Mouse (Mus musculus) intestine, postnatal 0 days (tissue): ENCODE results near the gene Col1a1. TPM values are rescaled to one million over a fixed set of nuclear protein-coding genes. Genes with fewer than 3 reads are reported as not detected.

Experiments used
- ATAC-seq: fragments of 200-750 bp; cut with Nextera tagmentation; 2 replicates; pipeline ENCODE4 v1.8.0; 2017; ENCODE audit warnings: mild to moderate bottlenecking, moderate TSS enrichment, moderate library complexity
- H3K27ac ChIP-seq: fragments of 300-500 bp; sonication (generic); 2 replicates; pipeline ENCODE4 v1.5.1; 2014; ENCODE audit warnings: mild to moderate bottlenecking, low read depth, low read length, moderate library complexity
- H3K27me3 ChIP-seq: fragments of 300-500 bp; sonication (generic); replicated peaks from 2 replicates; pipeline ENCODE4 v1.6.1; 2014; ENCODE audit warnings: low read length, mixed read lengths; ENCODE audit not compliant: control insufficient read depth, insufficient read depth
- H3K36me3 ChIP-seq: fragments of 300-500 bp; sonication (generic); 2 replicates; pipeline ENCODE4 v1.6.1; 2014; ENCODE audit warnings: mild to moderate bottlenecking, moderate library complexity; ENCODE audit not compliant: control insufficient read depth, insufficient read depth
- H3K4me1 ChIP-seq: fragments of 300-500 bp; sonication (generic); replicated peaks from 2 replicates; pipeline ENCODE4 v1.6.1; 2014; ENCODE audit warnings: antibody characterized with exemption, low read length, mixed read lengths; ENCODE audit not compliant: control insufficient read depth, insufficient read depth
- H3K4me2 ChIP-seq: fragments of 300-500 bp; sonication (generic); replicated peaks from 2 replicates; pipeline ENCODE4 v1.6.1; 2014; ENCODE audit warnings: low read depth, mild to moderate bottlenecking, moderate library complexity
- H3K4me3 ChIP-seq: fragments of 300-500 bp; sonication (generic); 2 replicates; pipeline ENCODE4 v1.5.1; 2014; ENCODE audit warnings: low read depth, low read length
- H3K9ac ChIP-seq: fragments of 300-500 bp; sonication (generic); 2 replicates; pipeline ENCODE4 v1.6.1; 2014; ENCODE audit warnings: mild to moderate bottlenecking, low read depth, low read length
- H3K9me3 ChIP-seq: fragments of 300-500 bp; sonication (generic); 2 replicates; pipeline ENCODE4 v1.6.1; 2016; ENCODE audit warnings: mixed run types; ENCODE audit not compliant: control insufficient read depth
- CTCF ChIP-seq: sonication (generic); IDR thresholded peaks from 2 replicates; pipeline ENCODE4 v1.5.1; 2016; ENCODE audit warnings: low read depth, mild to moderate bottlenecking, control low read depth, antibody characterized with exemption, moderate library complexity
- WGBS: fragments of 180-500 bp; shearing (Covaris S2); extraction: QIAGEN DNeasy Blood & Tissue Kit; methylation state at CpG from one replicate; pipeline ENCODE4 v1.1.7; 2014; 5-methylcytosine and 5-hydroxymethylcytosine counted together
- polyA plus RNA-seq: library from polyadenylated mRNA; unstranded; fragments of >200 nt; fragmentation: Nextera tagmentation; extraction: Ambion mirVana; gene quantifications from 2 replicates; pipeline ENCODE4 v1.2.1, GENCODE M21; 2015

Gene Col1a1
- polyA plus RNA-seq, 1 experiment from 2014 or later = 338 TPM

DNA sequence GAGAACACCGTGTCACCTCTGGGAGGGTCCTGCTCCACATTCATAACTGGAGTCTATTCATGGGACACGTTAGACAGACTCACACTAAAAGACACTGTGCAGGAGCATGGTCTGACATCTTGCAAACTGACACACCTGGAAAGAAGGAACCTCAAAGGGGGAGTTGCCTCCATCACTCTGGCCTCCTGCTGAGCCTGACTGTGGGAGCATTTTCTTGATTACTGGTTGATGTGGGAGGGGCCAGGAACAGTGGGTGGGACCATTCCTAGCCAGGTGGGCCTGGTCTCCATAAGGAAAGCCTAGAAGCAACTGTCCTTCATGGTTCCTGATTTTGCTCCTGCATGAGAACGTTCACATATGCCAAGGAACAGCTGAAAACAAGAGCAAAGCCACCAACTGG lies 23.5 kb upstream of the Col1a1 start:
- H3K27ac ChIP-seq = no peak overlapping the region
- no peak overlapping the region for H3K9ac ChIP-seq
- no peaks in the 10 kb centered on the region for H3K9me3 ChIP-seq
- H3K4me3 ChIP-seq = no peak overlapping the region
- no peaks in the 10 kb centered on the region for H3K36me3 ChIP-seq
- no peaks in the 10 kb centered on the region for H3K27me3 ChIP-seq
- no peak for ATAC-seq
- WGBS = 72% methylated on average over 3 of the region's 3 CpGs
- H3K4me1 ChIP-seq = no peaks in the 10 kb centered on the region
- TF ChIP-seq CTCF = no peak
- no peak overlapping the region for H3K4me2 ChIP-seq

DNA sequence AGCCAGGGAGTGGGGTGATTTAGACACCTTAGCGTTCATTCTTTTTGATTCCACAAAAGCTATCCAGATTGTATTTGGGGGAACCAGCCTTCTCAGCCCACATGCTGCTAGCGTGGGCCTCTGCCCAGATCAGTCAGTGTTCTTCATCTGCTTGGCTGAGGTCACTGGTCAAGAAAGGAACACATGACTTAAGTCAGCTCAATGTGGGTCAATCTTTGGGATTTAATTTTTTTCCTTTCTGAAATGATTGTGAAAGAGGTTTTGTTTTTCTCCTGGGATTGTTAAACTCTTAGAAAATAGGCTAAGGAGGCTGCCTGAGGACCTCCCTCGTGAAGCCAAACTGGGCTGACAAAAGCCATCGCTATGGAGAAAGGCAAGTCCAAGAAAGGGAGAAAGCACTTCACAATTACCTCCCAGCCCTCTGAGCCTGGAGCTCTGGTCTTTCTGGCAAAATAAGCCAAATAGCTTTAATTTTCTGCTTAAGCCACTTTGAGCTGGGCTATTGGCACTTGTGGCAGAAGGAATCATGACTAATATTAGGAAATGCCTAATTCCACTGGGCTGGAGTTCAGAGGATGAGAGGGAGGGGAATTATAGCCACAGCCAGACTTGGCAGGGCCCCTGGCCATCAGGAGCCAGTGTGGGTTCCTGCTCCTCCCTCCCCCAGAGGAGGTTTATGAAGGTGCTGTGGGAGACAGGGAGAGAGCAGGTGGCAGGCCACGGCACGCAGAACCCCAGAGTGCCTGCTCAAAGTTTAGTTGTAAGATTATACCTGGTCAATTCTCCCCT lies 22.5 kb upstream of the Col1a1 start:
- 68% methylated on average over 6 of the region's 6 CpGs for WGBS
- Histone ChIP-seq H3K9me3 (no peaks in the 10 kb centered on the region), H3K4me1 (no peaks in the 10 kb centered on the region), H3K9ac (no peak overlapping the region), H3K27me3 (no peaks in the 10 kb centered on the region), H3K4me2 (no peak overlapping the region), H3K4me3 (no peak overlapping the region), H3K27ac (no peak overlapping the region), H3K36me3 (no peaks in the 10 kb centered on the region)
- no peak for TF ChIP-seq CTCF
- ATAC-seq = no peak

DNA sequence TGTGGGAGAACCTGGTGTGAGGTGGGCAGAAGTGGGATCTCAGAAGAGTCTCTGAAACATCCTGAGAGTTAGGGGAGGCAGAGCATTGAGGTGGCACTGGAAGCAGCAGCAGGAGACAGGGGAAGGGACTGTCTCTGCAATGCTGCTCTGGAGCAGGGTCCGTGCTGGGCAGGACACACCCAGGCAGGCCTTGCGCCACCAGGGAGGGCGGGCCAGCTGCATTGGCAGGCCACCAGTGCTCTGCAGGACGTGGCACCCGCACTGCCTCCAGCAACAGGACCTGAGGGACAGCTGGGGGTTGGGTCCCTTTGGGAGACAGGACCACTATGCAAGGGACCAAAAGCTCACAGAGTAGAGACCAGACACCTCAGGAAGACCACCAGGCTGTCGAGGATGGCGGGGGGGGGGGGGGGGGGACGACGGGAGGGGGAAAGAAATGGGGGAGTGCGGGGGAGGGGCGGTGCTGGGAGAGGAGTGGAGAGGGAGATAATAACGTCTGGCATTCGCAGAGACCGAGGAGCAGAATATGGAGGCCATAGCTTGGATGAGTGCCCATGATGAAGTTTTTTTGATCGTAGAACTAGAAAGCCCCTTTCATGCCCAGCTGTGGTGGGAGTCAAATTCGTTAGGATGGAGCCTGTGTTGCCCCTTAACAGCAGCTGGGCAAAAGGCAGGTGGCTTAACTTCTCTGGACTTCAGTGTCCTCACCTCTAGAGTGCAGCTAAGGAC lies 20.2 kb upstream of the Col1a1 start:
- WGBS = 33% methylated on average over 13 of the region's 16 CpGs
- Histone ChIP-seq H3K9ac (0 out of 2 replicates have a peak overlapping the region, but pooled peaks have one; percentile 3), H3K4me3 (no peak overlapping the region), H3K27me3 (no peaks in the 10 kb centered on the region), H3K27ac (no peak overlapping the region), H3K4me2 (no peak overlapping the region), H3K4me1 (no peaks in the 10 kb centered on the region), H3K9me3 (no peaks in the 10 kb centered on the region), H3K36me3 (no peaks in the 10 kb centered on the region)
- no peak for TF ChIP-seq CTCF
- ATAC-seq = no peak

DNA sequence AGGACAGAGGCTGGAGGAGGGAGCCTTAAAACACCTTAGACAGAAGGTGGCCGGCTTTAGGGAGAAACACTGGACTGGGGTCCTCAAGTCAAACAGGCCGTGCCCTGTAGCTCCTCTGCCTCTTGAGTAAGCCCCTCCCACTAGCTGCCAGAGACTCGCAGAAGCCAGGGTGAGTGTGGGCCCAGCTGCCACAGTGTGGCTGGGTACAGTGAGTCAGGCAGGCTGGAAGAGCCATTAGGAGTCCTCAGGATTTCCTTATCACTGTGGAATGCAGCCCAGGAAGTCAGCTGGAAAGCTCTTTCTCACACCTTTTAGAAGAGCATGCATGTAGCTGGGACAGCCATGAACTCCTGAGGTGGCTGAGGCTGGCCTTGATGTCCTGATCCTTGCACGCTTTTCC lies 19.5 kb upstream of the Col1a1 start:
- no peak overlapping the region for H3K4me3 ChIP-seq
- H3K27ac ChIP-seq = no peak overlapping the region
- no peak overlapping the region for H3K4me2 ChIP-seq
- no peaks in the 10 kb centered on the region for H3K36me3 ChIP-seq
- 29% methylated on average over 4 of the region's 4 CpGs for WGBS
- 0 out of 2 replicates have a peak overlapping the region, but pooled peaks have one; percentile 3 for H3K9ac ChIP-seq
- H3K27me3 ChIP-seq = no peaks in the 10 kb centered on the region
- TF ChIP-seq CTCF = no peak
- no peaks in the 10 kb centered on the region for H3K4me1 ChIP-seq
- 0 out of 2 replicates have a peak, but pooled peaks have one; percentile 41 for ATAC-seq
- no peaks in the 10 kb centered on the region for H3K9me3 ChIP-seq

DNA sequence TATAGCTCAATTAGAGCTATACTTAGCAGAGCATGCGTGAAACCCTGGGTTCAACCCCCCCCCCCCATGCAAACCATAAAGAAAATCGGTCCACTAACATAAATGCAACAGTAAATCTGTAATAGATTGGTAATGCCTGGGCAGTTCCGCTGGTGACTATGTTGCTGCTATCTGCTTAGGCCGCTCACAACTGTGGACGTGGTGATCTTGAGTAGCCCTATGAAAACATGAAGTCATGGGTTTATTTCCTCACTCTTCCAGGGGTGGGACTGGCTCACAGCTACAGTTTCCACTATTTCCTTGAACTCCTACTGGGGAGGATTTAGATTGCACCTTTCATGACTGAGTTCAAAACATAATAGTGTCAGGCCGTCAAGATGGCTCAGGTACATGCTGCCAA lies 18.3 kb upstream of the Col1a1 start:
- 58% methylated on average over 6 of the region's 6 CpGs for WGBS
- H3K27ac ChIP-seq = no peak overlapping the region

DNA sequence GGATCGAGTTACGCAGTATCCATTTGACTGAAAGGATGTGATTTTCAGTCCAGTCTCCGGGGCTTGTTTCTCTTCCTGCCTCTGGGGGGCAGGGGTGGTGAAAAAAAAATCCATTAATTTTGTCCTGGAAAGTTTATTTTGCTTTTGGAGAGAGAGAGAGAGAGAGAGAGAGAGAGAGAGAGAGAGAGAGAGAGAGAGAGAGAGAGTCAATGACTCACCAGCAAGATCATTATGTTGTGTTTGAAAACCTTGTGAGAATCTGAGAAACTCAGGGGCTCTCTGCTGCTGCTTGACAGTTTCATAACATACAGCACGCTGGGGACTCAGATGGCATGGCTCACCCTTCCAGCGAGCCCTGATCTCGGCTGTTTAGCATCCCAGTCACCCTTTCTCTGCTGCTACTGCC lies 15.0 kb upstream of the Col1a1 start:
- no peaks in the 10 kb centered on the region; the same call in 1 of the 2 replicates for H3K27me3 ChIP-seq
- H3K4me1 ChIP-seq = no peaks in the 10 kb centered on the region
- WGBS = 48% methylated on average over 6 of the region's 6 CpGs
- peak; percentile 17; the same call in 1 of the 2 replicates for TF ChIP-seq CTCF
- no peak overlapping the region for H3K27ac ChIP-seq
- no peak overlapping the region for H3K4me2 ChIP-seq
- no peak for ATAC-seq
- H3K36me3 ChIP-seq = no peaks in the 10 kb centered on the region
- H3K9ac ChIP-seq = no peak overlapping the region
- no peaks in the 10 kb centered on the region for H3K9me3 ChIP-seq
- H3K4me3 ChIP-seq = no peak overlapping the region

More for the DNA sequence above, 18.3 kb upstream of the Col1a1 start:
- 0 out of 2 replicates have a peak, but pooled peaks have one; percentile 50 for ATAC-seq
- Histone ChIP-seq H3K9me3 (no peaks in the 10 kb centered on the region), H3K27me3 (no peaks in the 10 kb centered on the region), H3K36me3 (no peaks in the 10 kb centered on the region), H3K9ac (no peak overlapping the region), H3K4me3 (no peak overlapping the region), H3K4me1 (no peaks in the 10 kb centered on the region), H3K4me2 (no peak overlapping the region)
- peak; percentile 15; the same call in 1 of the 2 replicates for TF ChIP-seq CTCF
